Mouse (Mus musculus) retina, embryonic 14.5 days (tissue): ENCODE measurements around the gene Chid1.

Experiments used
- DNase-seq: peaks from one replicate; pipeline ENCODE4 v3.0.0-alpha.2; 2015; ENCODE audit warnings: low spot score

Chid1 gene

GRCm38 (mm10) chr7:141502556-141502905, 37.1 kb downstream of the Chid1 start:
- DNase-seq = no peak

- DNase-seq = no peak
These were observed 37.7 kb downstream of the Chid1 start for GRCm38 (mm10) chr7:141501820-141502555.

- no peak for DNase-seq
These were observed 42.1 kb downstream of the Chid1 start for GRCm38 (mm10) chr7:141497600-141497999.

GRCm38 (mm10) chr7:141495940-141496339, 43.7 kb downstream of the Chid1 start:
- DNase-seq = no peak

DNA sequence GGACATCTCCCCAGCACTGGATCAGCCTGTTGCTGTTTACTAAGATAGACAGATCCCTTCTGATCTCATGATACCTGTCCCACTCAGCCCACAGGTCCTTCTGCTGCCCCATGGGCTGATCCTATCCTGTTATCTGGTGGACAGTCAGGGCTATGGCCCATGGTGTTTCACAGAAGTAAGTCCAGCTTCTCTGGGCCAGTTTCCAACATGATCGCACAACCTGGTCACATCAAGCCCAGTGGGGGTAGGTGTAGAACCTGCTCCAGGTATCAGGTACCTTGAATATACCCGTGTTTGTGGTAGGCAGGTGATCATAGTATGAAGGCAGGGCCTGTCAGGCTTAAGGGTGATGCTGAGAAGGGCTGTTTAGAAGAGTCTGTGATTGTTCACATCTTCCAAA, 44.3 kb downstream of the Chid1 start:
- DNase-seq = no peak

- no peak for DNase-seq
These were observed 45.9 kb downstream of the Chid1 start for GRCm38 (mm10) chr7:141493729-141494128.

GRCm38 (mm10) chr7:141492738-141493137, 46.9 kb downstream of the Chid1 start:
- DNase-seq = no peak

- DNase-seq = no peak
These were observed 48.5 kb downstream of the Chid1 start for GRCm38 (mm10) chr7:141491151-141491550.

DNA sequence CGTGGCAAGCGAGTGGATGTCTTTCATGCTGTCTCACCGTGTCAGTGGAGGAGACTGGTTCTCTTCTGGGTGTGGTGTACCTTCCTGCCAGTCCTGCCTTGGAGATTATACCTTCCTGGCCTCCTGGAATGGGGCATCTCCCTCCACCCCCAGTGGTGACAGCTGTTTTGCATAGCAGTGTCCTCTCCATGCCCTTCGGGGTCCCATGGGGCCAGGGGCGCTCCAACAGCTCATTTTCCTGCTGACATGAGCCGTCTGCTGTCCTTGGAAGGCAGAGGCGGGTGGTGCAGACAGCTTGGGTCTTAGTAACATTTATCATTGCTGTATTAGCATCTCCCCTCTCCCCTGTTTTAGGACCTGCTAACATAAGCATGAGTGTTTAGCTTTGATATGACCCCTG, 52.5 kb downstream of the Chid1 start:
- no peak for DNase-seq

- DNase-seq = no peak
These were observed 53.4 kb downstream of the Chid1 start for GRCm38 (mm10) chr7:141486239-141486638.

DNA sequence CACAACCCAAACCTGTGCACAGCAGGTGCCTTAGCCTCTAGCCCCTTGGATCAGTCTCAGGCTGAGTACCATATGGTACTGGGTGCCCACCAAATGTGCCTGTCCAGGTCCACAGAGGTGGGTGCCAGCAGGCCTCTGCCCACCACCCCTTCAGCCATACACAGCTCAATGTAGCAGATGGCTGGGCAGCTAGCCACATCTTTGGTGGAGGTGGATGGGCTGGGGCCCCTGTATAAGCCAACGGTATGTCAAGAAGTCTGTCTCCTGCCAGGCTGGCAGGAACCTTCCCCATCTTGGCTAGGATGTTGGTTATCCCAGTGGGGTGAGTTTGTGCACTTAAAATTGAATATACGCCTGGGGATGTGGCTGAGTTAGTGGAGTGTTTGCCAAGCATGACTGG, 54.1 kb downstream of the Chid1 start:
- DNase-seq = no peak

DNA sequence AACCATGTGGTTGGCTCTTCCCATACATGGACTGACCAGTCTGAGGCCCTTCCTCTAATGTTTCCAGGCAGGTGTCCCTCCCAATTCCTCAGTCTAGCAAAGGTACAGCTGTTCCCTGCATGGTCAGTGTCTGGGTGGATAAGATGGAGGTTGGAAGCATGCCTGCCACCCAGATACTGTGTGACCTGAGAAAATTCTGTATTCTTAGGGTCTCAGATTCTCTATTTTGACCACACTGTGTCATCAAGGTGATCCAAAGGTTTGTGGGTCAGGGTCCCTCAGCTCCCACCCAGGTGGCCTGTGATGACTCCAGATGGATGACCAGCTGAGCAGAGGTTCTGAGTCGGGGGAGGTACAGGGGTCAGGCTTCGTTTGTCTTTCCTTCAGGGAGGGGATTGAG, 54.5 kb downstream of the Chid1 start:
- DNase-seq = no peak

DNA sequence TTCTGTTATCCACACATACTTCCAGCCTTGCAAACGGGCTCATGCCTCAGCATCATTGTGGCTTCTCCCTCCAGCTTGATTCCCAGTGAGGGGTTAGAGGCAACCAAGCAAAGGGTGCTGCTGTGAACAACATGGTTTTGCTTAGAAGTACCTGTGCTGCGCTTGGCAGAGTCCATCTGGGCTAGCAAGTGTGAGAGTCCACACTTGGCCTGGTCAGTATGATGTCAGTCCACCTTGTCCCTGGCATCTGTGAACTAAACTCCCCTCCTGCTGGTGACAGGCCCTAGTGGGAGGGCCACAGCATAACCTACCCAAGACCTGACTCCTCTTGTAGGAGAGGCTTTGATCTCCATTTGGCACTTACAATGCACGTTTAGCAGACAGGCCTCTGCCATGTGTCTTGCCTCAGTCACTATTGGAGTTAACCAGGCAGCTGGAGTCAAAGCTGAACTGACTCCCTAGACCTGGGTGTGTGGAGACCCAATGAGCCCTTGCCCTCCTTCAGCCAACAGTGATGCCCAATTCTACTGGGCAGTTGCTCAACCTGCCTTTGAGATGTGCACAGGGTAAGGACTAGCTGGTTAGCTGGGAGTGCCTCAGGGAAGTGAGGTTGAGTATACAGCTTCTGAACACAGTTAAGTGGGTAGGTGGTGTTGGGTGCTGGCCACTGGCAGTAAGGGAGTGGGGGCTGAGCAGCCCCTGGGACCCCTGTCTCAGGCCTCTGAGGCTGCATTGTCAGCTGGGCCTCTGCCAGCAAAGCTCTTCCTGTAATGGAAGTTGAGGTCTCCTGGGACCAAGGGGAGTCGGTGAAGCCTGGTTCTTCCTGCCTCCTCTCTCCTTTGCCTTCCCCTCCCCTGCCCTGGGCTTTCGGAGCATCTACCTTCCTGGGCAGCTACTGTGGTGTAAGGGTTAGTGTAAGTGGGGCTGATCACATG, 55.2 kb downstream of the Chid1 start:
- no peak for DNase-seq

- no peak for DNase-seq
These were observed 56.5 kb downstream of the Chid1 start for GRCm38 (mm10) chr7:141483114-141483653.

DNA sequence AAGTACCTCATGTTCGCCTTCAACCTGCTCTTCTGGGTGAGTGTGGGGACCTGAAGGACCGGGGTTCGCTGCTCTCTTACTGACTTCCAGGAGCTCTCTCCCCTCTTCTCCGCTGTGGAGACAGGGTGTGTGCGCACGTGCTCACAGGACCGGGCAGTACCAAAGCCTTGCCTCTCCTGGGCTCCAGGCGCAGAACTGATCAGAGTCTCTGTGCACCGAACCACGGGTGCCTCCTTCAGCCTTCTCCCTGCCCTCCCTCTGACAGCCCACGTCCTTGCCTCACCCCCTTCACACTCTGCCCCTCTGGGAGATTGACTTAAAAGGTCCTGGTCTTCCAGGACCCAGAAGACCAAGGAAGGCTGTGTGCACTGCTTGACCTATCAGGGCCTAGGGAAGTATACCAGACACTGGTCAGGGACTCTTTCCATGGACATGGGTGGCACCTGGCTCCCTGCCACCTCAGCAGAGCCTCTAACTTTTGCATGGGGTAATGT, 57.1 kb downstream of the Chid1 start:
- no peak for DNase-seq

GRCm38 (mm10) chr7:141481498-141482401, 57.9 kb downstream of the Chid1 start:
- peak; percentile 75 for DNase-seq

GRCm38 (mm10) chr7:141480842-141481497, 58.7 kb downstream of the Chid1 start:
- peak; percentile 92 for DNase-seq

DNA sequence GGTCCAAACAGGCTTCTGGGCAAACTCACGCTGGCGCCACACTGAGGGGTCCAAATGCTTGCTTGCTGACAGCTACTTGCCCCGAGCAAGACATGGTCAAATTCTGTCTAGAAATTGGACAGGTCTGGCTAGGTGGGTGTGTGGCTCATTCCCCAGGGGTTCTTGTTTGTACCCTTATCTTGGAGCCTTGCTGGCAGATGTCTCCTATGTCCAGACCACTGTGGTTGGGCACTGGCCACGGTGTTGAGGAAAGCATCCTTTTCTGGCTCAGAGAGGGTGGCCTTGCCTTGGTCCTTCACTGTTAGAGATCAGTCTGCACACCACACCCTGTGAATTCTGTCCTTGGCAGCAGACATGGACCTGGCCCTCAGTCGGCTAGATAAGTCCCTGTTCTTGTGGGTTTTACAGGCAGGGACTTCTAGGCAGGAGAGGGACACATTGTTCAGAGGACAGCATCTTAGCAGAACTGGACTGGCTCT, 61.3 kb downstream of the Chid1 start:
- no peak for DNase-seq

GRCm38 (mm10) chr7:141477578-141478269, 61.9 kb downstream of the Chid1 start:
- DNase-seq = no peak

DNA sequence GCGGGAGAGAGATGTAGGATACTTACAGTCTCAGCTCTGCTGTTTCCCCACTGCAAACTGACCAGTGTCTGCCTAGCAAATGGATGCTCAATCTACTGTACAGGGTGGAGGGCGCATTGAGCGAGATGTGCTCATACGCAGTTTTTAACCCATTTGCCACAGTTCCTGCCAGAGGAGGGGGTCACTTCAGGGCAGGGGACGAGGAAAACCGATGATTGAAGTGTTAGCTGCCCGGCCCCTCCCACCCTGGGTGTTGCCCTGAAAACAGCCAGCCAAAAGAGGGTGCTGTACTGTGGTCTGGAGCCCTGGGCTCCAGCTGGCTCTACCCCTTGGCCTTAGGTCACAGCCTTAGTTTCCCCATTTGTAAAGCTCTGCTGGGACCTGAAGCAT, 62.7 kb downstream of the Chid1 start:
- no peak for DNase-seq
